Mouse (Mus musculus) stomach, embryonic 14.5 days (tissue): ENCODE data around the gene Adamtsl4. TPM values are rescaled to one million over a fixed set of nuclear protein-coding genes. Genes with fewer than 3 reads are reported as not detected.
"Not testable (repeated sequence)": the region's sequence is repeated elsewhere in the genome, so short reads cannot be mapped to it uniquely, and the experiment has no call there.

Experiments
- ATAC-seq: fragments of 200-750 bp; cut with Nextera tagmentation; 2 replicates; pipeline ENCODE4 v1.8.0; 2017; ENCODE audit warnings: low read depth, moderate TSS enrichment; ENCODE audit not compliant: insufficient number of reproducible peaks, insufficient read depth, low FRiP score
- H3K27ac ChIP-seq: fragments of 300-500 bp; sonication (generic); 2 replicates; pipeline ENCODE4 v1.5.1; 2014; ENCODE audit warnings: mild to moderate bottlenecking, low read length, moderate library complexity, mixed read lengths
- H3K27me3 ChIP-seq: fragments of 300-500 bp; sonication (generic); 2 replicates; pipeline ENCODE4 v1.6.1; 2014; ENCODE audit warnings: low read length, control low read depth, mixed read lengths; ENCODE audit not compliant: control insufficient read depth, insufficient read depth
- H3K36me3 ChIP-seq: fragments of 300-500 bp; sonication (generic); 2 replicates; pipeline ENCODE4 v1.6.1; 2014; ENCODE audit warnings: mild to moderate bottlenecking, control low read depth, low read length, moderate library complexity, mixed read lengths; ENCODE audit not compliant: control insufficient read depth, insufficient read depth
- H3K4me1 ChIP-seq: fragments of 300-500 bp; sonication (generic); 2 replicates; pipeline ENCODE4 v1.6.1; 2014; ENCODE audit warnings: low read length, control low read depth, mixed read lengths; ENCODE audit not compliant: control insufficient read depth, insufficient read depth
- H3K4me2 ChIP-seq: fragments of 300-500 bp; sonication (generic); replicated peaks from 2 replicates; pipeline ENCODE4 v1.6.1; 2014; ENCODE audit warnings: low read depth, low read length, control low read depth
- H3K4me3 ChIP-seq: fragments of 300-500 bp; sonication (generic); 2 replicates; pipeline ENCODE4 v1.5.1; 2014; ENCODE audit warnings: low read depth, low read length, control low read depth
- H3K9ac ChIP-seq: fragments of 300-500 bp; sonication (generic); replicated peaks from 2 replicates; pipeline ENCODE4 v1.6.1; 2014; ENCODE audit warnings: low read depth, mild to moderate bottlenecking, control low read depth, low read length, moderate library complexity, mixed read lengths
- H3K9me3 ChIP-seq: fragments of 300-500 bp; sonication (generic); 2 replicates; pipeline ENCODE4 v1.6.1; 2016; ENCODE audit warnings: low read depth, low read length, control low read depth; ENCODE audit not compliant: control insufficient read depth
- WGBS: fragments of 180-500 bp; shearing (Covaris S2); extraction: QIAGEN DNeasy Blood & Tissue Kit; methylation state at CpG from one replicate; pipeline ENCODE4 v1.1.7; 2014; 5-methylcytosine and 5-hydroxymethylcytosine counted together
- polyA plus RNA-seq: library from polyadenylated mRNA; unstranded; fragments of >200 nt; fragmentation: Nextera tagmentation; extraction: Ambion mirVana; gene quantifications from 2 replicates; pipeline ENCODE4 v1.2.1, GENCODE M21; 2014

Adamtsl4 gene
- polyA plus RNA-seq, 1 experiment from 2014 or later, result 5.3 TPM

DNA sequence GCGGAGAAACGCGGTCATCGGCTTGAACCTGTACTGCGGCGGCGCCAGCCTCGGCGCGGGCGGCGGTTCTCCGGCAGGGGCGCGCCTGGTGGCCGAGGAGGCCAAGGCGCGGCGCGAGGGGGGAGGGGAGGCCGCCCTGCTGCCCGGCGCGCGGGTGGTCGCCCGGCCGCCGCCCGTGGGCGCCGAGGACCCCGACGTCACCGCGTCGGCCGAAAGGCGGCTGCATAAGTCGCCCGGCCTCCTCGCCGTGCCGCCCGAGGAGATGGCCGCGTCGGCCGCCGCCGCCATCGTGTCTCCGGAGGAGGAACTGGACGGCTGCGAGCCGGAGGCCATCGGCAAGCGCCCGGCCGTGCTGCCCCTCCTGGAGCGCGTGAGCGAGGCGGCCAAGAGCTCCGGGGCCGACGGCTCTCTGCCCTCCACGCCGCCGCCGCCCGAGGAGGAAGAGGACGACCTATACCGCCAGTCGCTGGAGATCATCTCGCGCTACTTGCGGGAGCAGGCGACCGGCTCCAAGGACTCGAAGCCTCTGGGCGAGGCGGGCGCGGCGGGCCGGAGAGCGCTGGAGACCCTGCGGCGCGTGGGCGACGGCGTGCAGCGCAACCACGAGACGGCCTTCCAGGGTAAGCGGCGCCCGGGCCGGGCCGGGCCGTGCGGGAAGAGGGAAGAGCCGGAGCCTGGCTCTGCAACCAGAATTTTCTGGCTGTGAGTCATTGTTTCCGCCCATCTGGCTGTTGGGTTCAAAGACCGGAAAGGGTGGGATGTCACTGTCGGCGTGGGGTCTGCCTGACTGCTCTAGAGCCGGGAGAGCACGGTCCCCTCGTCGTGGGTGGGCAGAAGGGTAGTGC is 28.6 kb downstream of the Adamtsl4 start:
- peak overlapping the region; percentile 100 for H3K4me3 ChIP-seq
- ATAC-seq, result peak; percentile 21
- no peaks in the 10 kb centered on the region for H3K27me3 ChIP-seq
- H3K27ac ChIP-seq, result peak overlapping the region; percentile 99
- peak overlapping the region; percentile 90 for H3K4me2 ChIP-seq
- H3K9ac ChIP-seq, result peak overlapping the region; percentile 100
- peaks cover 37% of the 10 kb centered on the region for H3K36me3 ChIP-seq
- WGBS, result under 1% methylated on average over 92 of the region's 113 CpGs
- H3K4me1 ChIP-seq, result peaks cover 25% of the 10 kb centered on the region
- H3K9me3 ChIP-seq, result no peaks in the 10 kb centered on the region

DNA sequence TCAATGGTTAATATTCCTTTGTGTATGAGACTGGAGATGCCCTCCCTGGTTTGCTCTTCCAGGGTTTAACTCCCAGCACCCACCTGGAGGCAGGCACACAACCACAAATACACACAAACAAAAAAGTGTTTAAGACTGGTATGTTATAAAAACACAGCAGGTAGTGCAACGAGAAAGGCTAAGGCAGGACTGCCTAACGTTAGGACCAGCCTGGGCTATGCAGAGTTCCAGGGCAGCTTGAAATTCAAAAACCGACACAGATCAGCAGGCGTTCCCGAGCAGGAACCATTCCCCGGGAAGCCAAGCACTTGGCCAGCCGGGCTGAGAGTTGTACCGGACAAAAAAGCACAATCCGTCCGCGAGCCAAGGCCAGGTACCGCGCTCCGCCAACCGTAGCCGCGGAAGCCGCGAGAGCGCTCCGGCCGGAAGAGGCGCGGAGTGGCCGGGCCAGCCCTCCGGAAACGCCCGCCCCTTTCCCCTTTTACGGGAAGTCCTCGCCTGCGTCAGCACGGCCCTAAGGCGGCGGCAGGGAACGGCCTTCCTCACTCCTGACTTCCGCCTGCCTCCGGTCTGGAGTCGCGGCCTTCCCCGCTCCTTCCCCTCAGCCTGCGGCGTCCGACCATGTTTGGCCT is 29.4 kb downstream of the Adamtsl4 start, which contains the start of gene Mcl1:
Mcl1 (plus strand) TSS at position 553 of the 632 bp plus-strand sequence.
- H3K4me3 ChIP-seq, result peak within 1 kb of the TSS; percentile 100
- no peaks in the 10 kb centered on the region for H3K27me3 ChIP-seq
- H3K27ac ChIP-seq, result peak within 1 kb of the TSS; percentile 99
- peak within 1 kb of the TSS; percentile 100 for H3K9ac ChIP-seq
- no peaks in the 10 kb centered on the region for H3K9me3 ChIP-seq
- H3K4me1 ChIP-seq, result peaks cover 32% of the 10 kb centered on the region
- peak within 1 kb of the TSS; percentile 90 for H3K4me2 ChIP-seq
- H3K36me3 ChIP-seq, result peaks cover 30% of the 10 kb centered on the region
- peak; percentile 99 for ATAC-seq
- under 1% methylated on average over 43 of the region's 43 CpGs for WGBS

- peaks cover 25% of the 10 kb centered on the region for H3K36me3 ChIP-seq
- no peak for ATAC-seq
- 90% methylated on average over 3 of the region's 3 CpGs for WGBS
- H3K27me3 ChIP-seq, result no peaks in the 10 kb centered on the region
- H3K4me3 ChIP-seq, result peak overlapping the region; percentile 100; the same call in 1 of the 2 replicates
- peak overlapping the region; percentile 49 for H3K4me2 ChIP-seq
- H3K4me1 ChIP-seq, result peaks cover 32% of the 10 kb centered on the region
- H3K27ac ChIP-seq, result no peak overlapping the region; the same call in 1 of the 2 replicates
- H3K9ac ChIP-seq, result no peak overlapping the region
- H3K9me3 ChIP-seq, result no peaks in the 10 kb centered on the region
Measured at GRCm38 (mm10) chr3:95657711-95658110, 30.0 kb downstream of the Adamtsl4 start.

GRCm38 (mm10) chr3:95657108-95657507 is 30.6 kb downstream of the Adamtsl4 start:
- Histone ChIP-seq H3K27ac (no peak overlapping the region), H3K4me2 (no peak overlapping the region), H3K27me3 (no peaks in the 10 kb centered on the region), H3K36me3 (peaks cover 19% of the 10 kb centered on the region), H3K9me3 (no peaks in the 10 kb centered on the region), H3K4me3 (no peak overlapping the region), H3K9ac (no peak overlapping the region), H3K4me1 (peaks cover 27% of the 10 kb centered on the region)
- ATAC-seq, result no peak
- WGBS, result 93% methylated on average over 3 of the region's 3 CpGs

DNA sequence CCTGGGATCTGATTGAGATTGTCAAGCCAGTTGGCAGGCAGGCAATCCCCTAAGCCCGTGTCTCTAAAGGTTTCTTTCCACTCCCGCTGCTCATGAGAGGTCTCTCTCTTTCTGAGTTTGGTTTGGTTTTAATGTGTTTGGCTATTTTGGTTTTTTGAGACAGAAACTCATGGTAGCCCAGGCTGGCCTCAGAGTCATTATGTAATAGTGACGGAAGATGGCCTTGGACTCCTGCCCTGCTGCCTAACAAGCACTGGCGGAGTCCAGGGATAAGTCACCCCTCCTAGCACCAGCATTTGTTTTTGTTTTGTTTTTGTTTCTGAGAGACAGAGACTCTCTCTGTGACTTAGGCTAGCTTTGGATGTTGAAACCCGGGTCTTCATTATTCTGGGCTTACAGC is 32.3 kb downstream of the Adamtsl4 start:
- no peak overlapping the region for H3K4me2 ChIP-seq
- no peak overlapping the region for H3K4me3 ChIP-seq
- H3K27ac ChIP-seq, result no peak overlapping the region
- H3K9me3 ChIP-seq, result no peaks in the 10 kb centered on the region
- no peak for ATAC-seq
- peaks cover 12% of the 10 kb centered on the region for H3K4me1 ChIP-seq
- 85% methylated on average over 5 of the region's 5 CpGs for WGBS
- H3K9ac ChIP-seq, result no peak overlapping the region
- H3K36me3 ChIP-seq, result peaks cover 4% of the 10 kb centered on the region
- H3K27me3 ChIP-seq, result no peaks in the 10 kb centered on the region

DNA sequence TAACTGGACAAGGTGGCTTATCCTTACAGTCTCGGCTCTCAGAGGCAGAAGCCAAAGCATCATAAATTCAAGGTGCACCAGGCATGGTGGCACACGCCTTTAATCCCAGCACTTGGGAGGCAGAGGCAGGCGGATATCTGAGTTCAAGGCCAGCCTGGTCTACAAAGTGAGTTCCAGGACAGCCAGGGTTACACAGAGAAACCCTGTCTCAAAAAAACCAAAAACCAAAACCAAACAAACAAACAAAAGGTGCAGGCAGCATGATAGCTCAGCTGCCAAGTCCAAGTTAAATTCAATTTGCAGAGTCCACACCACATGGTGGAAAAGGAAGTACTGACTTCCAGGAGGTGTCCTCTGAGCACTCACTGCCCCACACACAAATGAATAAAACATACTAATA is 33.3 kb downstream of the Adamtsl4 start:
- not testable (repeated sequence) for H3K4me2 ChIP-seq, H3K4me3 ChIP-seq, H3K27me3 ChIP-seq, H3K36me3 ChIP-seq, H3K9me3 ChIP-seq, H3K4me1 ChIP-seq, H3K9ac ChIP-seq, ATAC-seq, H3K27ac ChIP-seq
- WGBS, result 95% methylated on average over 3 of the region's 3 CpGs

GRCm38 (mm10) chr3:95653473-95654034 is 34.2 kb downstream of the Adamtsl4 start:
- peak; percentile 24; the same call in 1 of the 2 replicates for ATAC-seq
- peak overlapping the region; percentile 30; the same call in 1 of the 2 replicates for H3K27ac ChIP-seq
- H3K4me1 ChIP-seq, result peaks cover 10% of the 10 kb centered on the region; the same call in 1 of the 2 replicates
- 0 out of 2 replicates have a peak overlapping the region, but pooled peaks have one; percentile 2 for H3K4me2 ChIP-seq
- WGBS, result 15% methylated on average over 11 of the region's 11 CpGs
- no peaks in the 10 kb centered on the region for H3K36me3 ChIP-seq
- no peak overlapping the region for H3K9ac ChIP-seq
- H3K27me3 ChIP-seq, result no peaks in the 10 kb centered on the region
- H3K4me3 ChIP-seq, result no peak overlapping the region
- H3K9me3 ChIP-seq, result no peaks in the 10 kb centered on the region

GRCm38 (mm10) chr3:95652871-95653270 is 34.8 kb downstream of the Adamtsl4 start:
- WGBS, result 20% methylated on average over 6 of the region's 6 CpGs
- Histone ChIP-seq H3K4me3 (no peak overlapping the region), H3K4me1 (peaks cover 10% of the 10 kb centered on the region; the same call in 1 of the 2 replicates), H3K36me3 (no peaks in the 10 kb centered on the region), H3K4me2 (no peak overlapping the region), H3K9ac (no peak overlapping the region), H3K27me3 (no peaks in the 10 kb centered on the region), H3K9me3 (no peaks in the 10 kb centered on the region), H3K27ac (no peak overlapping the region)
- no peak for ATAC-seq
